Mouse (Mus musculus) midbrain, postnatal 0 days (tissue): ENCODE measurements around the gene Gm8439. TPM values are rescaled to one million over a fixed set of nuclear protein-coding genes. Genes with fewer than 3 reads are reported as not detected.

ENCODE experiments used
- ATAC-seq: fragments of 200-750 bp; cut with Nextera tagmentation; 2 replicates; pipeline ENCODE4 v1.8.0; 2017; ENCODE audit warnings: moderate number of reproducible peaks, mild to moderate bottlenecking, moderate TSS enrichment, moderate library complexity; ENCODE audit not compliant: low FRiP score
- DNase-seq: peaks from one replicate; pipeline ENCODE4 v3.0.0-alpha.2; 2015; ENCODE audit warnings: low spot score
- H3K27ac ChIP-seq: fragments of 300-500 bp; sonication (generic); 2 replicates; pipeline ENCODE4 v1.5.1; 2014; ENCODE audit warnings: low read depth, mild to moderate bottlenecking, low read length, mixed read lengths
- H3K27me3 ChIP-seq: fragments of 300-500 bp; sonication (generic); 2 replicates; pipeline ENCODE4 v1.6.1; 2014; ENCODE audit warnings: low read length, control low read depth, mixed read lengths; ENCODE audit not compliant: insufficient read depth
- H3K36me3 ChIP-seq: fragments of 300-500 bp; sonication (generic); 2 replicates; pipeline ENCODE4 v1.6.1; 2014; ENCODE audit warnings: low read length, control low read depth, mixed read lengths; ENCODE audit not compliant: insufficient read depth
- H3K4me1 ChIP-seq: fragments of 300-500 bp; sonication (generic); 2 replicates; pipeline ENCODE4 v1.6.1; 2014; ENCODE audit warnings: mild to moderate bottlenecking, control low read depth, antibody characterized with exemption, low read length, mixed read lengths; ENCODE audit not compliant: insufficient read depth
- H3K4me2 ChIP-seq: fragments of 300-500 bp; sonication (generic); 2 replicates; pipeline ENCODE4 v1.6.1; 2014; ENCODE audit warnings: low read depth, mild to moderate bottlenecking, low read length, mixed read lengths; ENCODE audit not compliant: poor library complexity, severe bottlenecking
- H3K4me3 ChIP-seq: fragments of 300-500 bp; sonication (generic); 2 replicates; pipeline ENCODE4 v1.5.1; 2014; ENCODE audit warnings: low read depth, mild to moderate bottlenecking, low read length, moderate library complexity
- H3K9ac ChIP-seq: fragments of 300-500 bp; sonication (generic); replicated peaks from 2 replicates; pipeline ENCODE4 v1.6.1; 2014; ENCODE audit warnings: mild to moderate bottlenecking, low read length, moderate library complexity, mixed read lengths; ENCODE audit not compliant: poor library complexity, severe bottlenecking
- H3K9me3 ChIP-seq: fragments of 300-500 bp; sonication (generic); 2 replicates; pipeline ENCODE4 v1.6.1; 2016; ENCODE audit warnings: low read length, control low read depth
- CTCF ChIP-seq: IDR thresholded peaks from 2 replicates; pipeline ENCODE4 v1.5.1; 2016; ENCODE audit warnings: antibody characterized with exemption, mild to moderate bottlenecking
- WGBS: fragments of 180-500 bp; shearing (Covaris S2); extraction: QIAGEN DNeasy Blood & Tissue Kit; methylation state at CpG from one replicate; pipeline ENCODE4 v1.1.7; 2014; 5-methylcytosine and 5-hydroxymethylcytosine counted together
- polyA plus RNA-seq: library from polyadenylated mRNA; unstranded; fragments of >200 nt; fragmentation: Nextera tagmentation; extraction: Ambion mirVana; gene quantifications from 2 replicates; pipeline ENCODE4 v1.2.1, GENCODE M21; 2015
- total RNA-seq: library from RNA; depleted of rRNA; stranded (reverse); fragments of >200 nt; gene quantifications from 2 replicates; pipeline ENCODE4 v1.2.3, GENCODE M21; 2014

Gene Gm8439
- total and polyA plus RNA-seq, 2 experiments from 2014 or later, result not detected

DNA sequence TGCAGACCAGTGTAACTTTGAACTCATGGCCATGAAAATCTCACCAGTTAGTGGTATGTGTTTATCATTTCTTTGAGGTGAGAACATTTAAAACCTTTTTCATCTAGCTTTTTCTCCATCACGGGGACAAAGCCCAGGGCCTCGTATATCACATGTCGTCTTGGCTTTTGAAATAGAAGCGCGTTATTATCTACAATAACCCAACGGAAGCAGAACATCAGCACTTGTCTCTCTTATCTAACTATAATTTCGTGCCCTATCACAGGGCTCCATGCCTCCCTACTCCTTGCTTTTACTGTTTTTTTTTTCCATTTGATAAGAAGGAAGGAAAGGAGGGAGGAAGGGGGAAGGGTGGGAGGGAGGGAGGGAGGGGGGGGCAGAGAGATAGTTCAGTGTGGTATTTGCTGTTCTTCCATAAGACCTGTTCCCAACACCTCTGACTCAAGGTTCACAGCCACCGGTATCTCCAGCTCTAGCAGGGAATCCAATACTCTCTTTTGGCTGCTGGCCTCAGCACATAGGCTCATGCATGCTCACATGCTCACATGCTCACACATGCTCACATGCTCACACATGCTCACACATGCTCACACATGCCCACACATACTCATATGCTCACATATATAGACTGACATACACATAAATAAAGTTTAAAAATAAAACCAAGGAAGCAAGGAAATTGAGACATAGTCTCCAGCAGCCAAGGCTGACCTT, 41.8 kb downstream of the Gm8439 start:
- Histone ChIP-seq H3K4me3 (no peak overlapping the region), H3K36me3 (no peaks in the 10 kb centered on the region), H3K4me2 (no peak overlapping the region), H3K9ac (no peak overlapping the region), H3K27ac (no peak overlapping the region), H3K27me3 (no peaks in the 10 kb centered on the region), H3K9me3 (no peaks in the 10 kb centered on the region), H3K4me1 (no peaks in the 10 kb centered on the region)
- 72% methylated on average over 8 of the region's 8 CpGs for WGBS
- no peak for DNase-seq
- no peak for TF ChIP-seq CTCF
- ATAC-seq, result no peak

GRCm38 (mm10) chr4:120631828-120632227, 43.3 kb downstream of the Gm8439 start:
- Histone ChIP-seq H3K4me3 (no peak overlapping the region), H3K9me3 (no peaks in the 10 kb centered on the region), H3K4me1 (no peaks in the 10 kb centered on the region), H3K36me3 (no peaks in the 10 kb centered on the region), H3K27me3 (no peaks in the 10 kb centered on the region), H3K27ac (no peak overlapping the region), H3K4me2 (no peak overlapping the region), H3K9ac (no peak overlapping the region)
- no peak for TF ChIP-seq CTCF
- WGBS, result 76% methylated on average over 6 of the region's 6 CpGs
- ATAC-seq, result no peak
- no peak for DNase-seq

DNA sequence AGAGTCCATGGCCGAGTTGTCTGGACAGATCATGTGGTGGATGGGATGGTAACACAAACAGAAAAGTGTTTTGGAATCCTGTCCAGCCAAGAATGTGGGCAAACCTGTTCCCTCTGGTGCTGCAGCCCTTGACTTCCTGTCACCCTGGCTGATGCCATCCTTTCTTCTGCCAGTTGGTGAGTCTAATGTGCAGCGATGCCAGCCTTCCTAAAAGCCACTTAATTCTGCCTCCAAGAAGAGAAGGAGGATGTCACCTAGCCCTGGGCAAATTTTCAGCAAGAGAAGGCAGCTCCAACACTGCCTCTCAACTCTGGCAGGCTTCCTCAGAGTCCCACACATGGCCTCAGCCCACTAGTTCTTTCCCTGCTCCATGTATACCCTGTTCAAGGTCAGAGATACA, 46.8 kb downstream of the Gm8439 start:
- TF ChIP-seq CTCF, result no peak
- H3K9me3 ChIP-seq, result no peaks in the 10 kb centered on the region
- ATAC-seq (no peak), DNase-seq (no peak)
- H3K4me2 ChIP-seq, result no peak overlapping the region
- H3K4me3 ChIP-seq, result no peak overlapping the region
- no peaks in the 10 kb centered on the region for H3K36me3 ChIP-seq
- 64% methylated on average over 2 of the region's 2 CpGs for WGBS
- no peaks in the 10 kb centered on the region for H3K4me1 ChIP-seq
- H3K27ac ChIP-seq, result no peak overlapping the region
- H3K9ac ChIP-seq, result no peak overlapping the region
- H3K27me3 ChIP-seq, result no peaks in the 10 kb centered on the region

GRCm38 (mm10) chr4:120641946-120642345, 53.4 kb downstream of the Gm8439 start:
- WGBS, result 90% methylated on average over 6 of the region's 6 CpGs
- Histone ChIP-seq H3K9ac (no peak overlapping the region), H3K27ac (no peak overlapping the region), H3K27me3 (no peaks in the 10 kb centered on the region), H3K36me3 (no peaks in the 10 kb centered on the region), H3K4me3 (no peak overlapping the region), H3K4me2 (no peak overlapping the region), H3K4me1 (no peaks in the 10 kb centered on the region), H3K9me3 (no peaks in the 10 kb centered on the region)
- ATAC-seq, result no peak
- no peak for TF ChIP-seq CTCF
- DNase-seq, result no peak

- Histone ChIP-seq H3K9ac (no peak overlapping the region), H3K36me3 (no peaks in the 10 kb centered on the region), H3K4me1 (no peaks in the 10 kb centered on the region), H3K27ac (no peak overlapping the region), H3K9me3 (no peaks in the 10 kb centered on the region), H3K4me3 (no peak overlapping the region), H3K4me2 (no peak overlapping the region), H3K27me3 (no peaks in the 10 kb centered on the region)
- ATAC-seq (no peak), DNase-seq (no peak)
- no peak for TF ChIP-seq CTCF
- 92% methylated on average over 3 of the region's 3 CpGs for WGBS
Measured at GRCm38 (mm10) chr4:120643899-120644298, 55.4 kb downstream of the Gm8439 start.

DNA sequence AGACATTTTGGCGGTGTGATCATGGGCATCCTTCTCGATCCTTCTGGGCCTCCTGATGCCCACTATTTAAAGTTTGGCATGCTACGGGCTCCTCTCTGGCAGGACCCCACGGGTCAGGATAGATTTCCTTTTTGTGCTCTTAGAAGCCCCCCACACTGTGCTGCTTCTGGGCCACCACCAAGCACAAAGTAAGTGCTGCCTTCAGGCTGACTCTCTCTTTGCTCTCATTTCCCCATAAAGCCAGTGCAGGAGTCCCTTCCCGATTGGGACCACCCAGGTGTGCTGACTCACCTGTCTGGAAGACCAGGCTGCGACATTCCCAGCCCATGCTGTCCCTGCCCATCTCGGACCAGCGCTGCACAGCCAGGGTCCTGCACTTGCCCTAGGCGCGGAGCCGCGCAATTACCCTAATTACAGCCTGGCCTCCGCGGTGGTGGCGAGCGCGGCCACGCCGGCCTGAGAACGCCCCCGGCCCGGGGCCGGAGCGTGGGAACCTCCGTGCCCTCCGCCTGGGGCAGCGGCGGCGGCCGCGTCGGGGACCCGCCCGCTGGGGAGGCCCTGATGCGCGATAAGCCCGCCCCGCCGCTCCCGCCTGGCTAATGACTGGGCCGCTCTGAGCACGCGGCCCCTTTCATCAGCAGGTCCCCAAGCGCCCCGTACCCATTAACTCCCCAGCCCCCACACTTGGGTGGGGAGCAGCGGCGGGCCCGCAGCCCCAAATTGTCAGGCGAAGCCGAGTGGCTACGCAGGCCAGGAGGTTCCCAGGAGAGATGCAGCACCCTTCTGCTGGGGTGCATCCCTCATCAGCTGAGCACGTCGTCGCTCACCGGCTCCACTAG, 61.0 kb downstream of the Gm8439 start:
- Histone ChIP-seq H3K4me2 (peak overlapping the region; percentile 88), H3K9me3 (no peaks in the 10 kb centered on the region), H3K27me3 (no peaks in the 10 kb centered on the region), H3K9ac (peak overlapping the region; percentile 75), H3K4me3 (peak overlapping the region; percentile 43), H3K4me1 (no peaks in the 10 kb centered on the region; the same call in 1 of the 2 replicates), H3K27ac (no peak overlapping the region), H3K36me3 (no peaks in the 10 kb centered on the region)
- TF ChIP-seq CTCF, result no peak
- WGBS, result 5% methylated on average over 50 of the region's 55 CpGs
- ATAC-seq, result peak; percentile 85
- peak; percentile 36 for DNase-seq
